Mouse (Mus musculus) stomach, postnatal 0 days (tissue): ENCODE data around the gene Gm6096.

Experiments used
- CTCF ChIP-seq: IDR thresholded peaks from 2 replicates; pipeline ENCODE4 v1.5.1; 2016; ENCODE audit warnings: antibody characterized with exemption, low read depth, mild to moderate bottlenecking, moderate library complexity
- EP300 ChIP-seq: optimal IDR thresholded peaks from 2 replicates; pipeline ENCODE3; 2016; ENCODE audit warnings: antibody characterized with exemption

DNA sequence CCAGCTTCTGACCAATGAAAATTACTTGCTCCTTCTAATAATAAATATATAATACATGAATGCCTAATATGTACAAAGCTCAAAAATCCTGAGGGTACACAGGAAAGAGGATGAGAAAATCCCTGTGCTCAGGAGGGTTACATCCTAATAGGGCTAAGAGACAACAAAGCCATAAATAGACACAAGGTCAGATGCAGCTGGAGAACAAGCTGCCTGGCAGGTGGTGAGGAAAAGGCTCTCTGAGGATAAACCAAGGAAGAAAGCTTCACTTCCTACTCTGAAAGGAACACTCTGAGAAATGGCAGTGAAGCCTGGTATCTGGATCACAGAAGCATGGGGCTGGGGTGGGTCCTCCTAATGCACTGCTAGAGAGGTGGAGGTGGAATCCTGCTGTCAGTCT, 15.6 kb downstream of the Gm6096 start:
- no peak for TF ChIP-seq CTCF
- TF ChIP-seq EP300 = no peak
